Mouse (Mus musculus) intestine, embryonic 14.5 days (tissue): ENCODE data around the gene Rprml. TPM values are rescaled to one million over a fixed set of nuclear protein-coding genes. Genes with fewer than 3 reads are reported as not detected.
A peak's percentile ranks its signal among the peaks of the same experiment; 100 is the strongest.
"Not testable (repeated sequence)": the region's sequence is repeated elsewhere in the genome, so short reads cannot be mapped to it uniquely, and the experiment has no call there.

Experiments used
- ATAC-seq: fragments of 200-750 bp; cut with Nextera tagmentation; replicated peaks from 2 replicates; pipeline ENCODE4 v1.8.0; 2017; ENCODE audit warnings: low read depth, moderate number of reproducible peaks, moderate TSS enrichment, moderate library complexity; ENCODE audit not compliant: low FRiP score, low TSS enrichment
- DNase-seq: peaks from one replicate; pipeline ENCODE4 v3.0.0-alpha.2; 2018; ENCODE audit warnings: low spot score
- H3K27ac ChIP-seq: fragments of 300-500 bp; sonication (generic); 2 replicates; pipeline ENCODE4 v1.5.1; 2014; ENCODE audit warnings: low read depth, mild to moderate bottlenecking, control low read depth
- H3K27me3 ChIP-seq: fragments of 300-500 bp; sonication (generic); replicated peaks from 2 replicates; pipeline ENCODE4 v1.6.1; 2014; ENCODE audit warnings: low read length, control low read depth; ENCODE audit not compliant: control insufficient read depth, insufficient read depth
- H3K36me3 ChIP-seq: fragments of 300-500 bp; sonication (generic); 2 replicates; pipeline ENCODE4 v1.6.1; 2014; ENCODE audit warnings: low read length, control low read depth; ENCODE audit not compliant: control insufficient read depth, insufficient read depth
- H3K4me1 ChIP-seq: fragments of 300-500 bp; sonication (generic); replicated peaks from 2 replicates; pipeline ENCODE4 v1.6.1; 2014; ENCODE audit warnings: low read length, control low read depth, mixed read lengths; ENCODE audit not compliant: control insufficient read depth, insufficient read depth
- H3K4me2 ChIP-seq: fragments of 300-500 bp; sonication (generic); 2 replicates; pipeline ENCODE4 v1.6.1; 2014; ENCODE audit warnings: low read length
- H3K4me3 ChIP-seq: fragments of 300-500 bp; sonication (generic); 2 replicates; pipeline ENCODE4 v1.5.1; 2014; ENCODE audit warnings: low read depth, low read length, control low read depth, mixed read lengths
- H3K9ac ChIP-seq: fragments of 300-500 bp; sonication (generic); 2 replicates; pipeline ENCODE4 v1.6.1; 2014; ENCODE audit warnings: mild to moderate bottlenecking, low read length
- H3K9me3 ChIP-seq: fragments of 300-500 bp; sonication (generic); 2 replicates; pipeline ENCODE4 v1.6.1; 2016; ENCODE audit warnings: low read length, control low read depth; ENCODE audit not compliant: control insufficient read depth
- WGBS: fragments of 180-500 bp; shearing (Covaris S2); extraction: QIAGEN DNeasy Blood & Tissue Kit; methylation state at CpG from one replicate; pipeline ENCODE4 v1.1.7; 2014; 5-methylcytosine and 5-hydroxymethylcytosine counted together
- polyA plus RNA-seq: library from polyadenylated mRNA; unstranded; fragments of >200 nt; fragmentation: Nextera tagmentation; extraction: Ambion mirVana; gene quantifications from 2 replicates; pipeline ENCODE4 v1.2.1, GENCODE M21; 2014

Rprml gene
- polyA plus RNA-seq, 1 experiment from 2014 or later: not detected

GRCm38 (mm10) chr11:103675556-103675955 is 26.2 kb downstream of the Rprml start:
- DNase-seq: peak; percentile 78
- no peak for ATAC-seq
- H3K27me3 ChIP-seq: no peaks in the 10 kb centered on the region
- no peak overlapping the region for H3K4me3 ChIP-seq
- peaks cover 35% of the 10 kb centered on the region for H3K36me3 ChIP-seq
- no peak overlapping the region for H3K9ac ChIP-seq
- no peaks in the 10 kb centered on the region for H3K9me3 ChIP-seq
- WGBS: 38% methylated on average over 3 of the region's 3 CpGs
- H3K27ac ChIP-seq: no peak overlapping the region
- no peak overlapping the region for H3K4me2 ChIP-seq
- no peaks in the 10 kb centered on the region for H3K4me1 ChIP-seq

DNA sequence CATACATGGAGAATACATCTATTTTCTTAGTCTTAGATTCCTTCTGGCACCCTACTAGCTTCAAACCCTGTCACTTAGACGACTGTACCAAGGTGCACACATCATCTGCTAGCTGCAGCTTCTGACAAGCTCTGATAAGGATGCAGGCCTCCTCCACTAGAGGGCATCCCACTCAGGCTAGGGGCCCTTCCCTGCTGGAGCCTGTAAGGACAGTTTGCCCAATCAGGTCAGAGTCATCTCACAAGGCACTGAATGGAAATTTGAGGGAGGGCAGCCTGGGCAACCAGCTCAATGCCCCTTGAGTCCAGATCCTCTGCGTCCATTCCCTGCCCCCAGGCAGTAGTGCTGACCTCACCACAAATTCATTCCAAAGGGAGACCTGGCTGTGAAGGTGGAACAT is 27.7 kb downstream of the Rprml start:
- not testable (repeated sequence) for DNase-seq, H3K27me3 ChIP-seq, H3K9me3 ChIP-seq, H3K4me2 ChIP-seq, H3K9ac ChIP-seq, ATAC-seq, H3K4me3 ChIP-seq, H3K27ac ChIP-seq, H3K4me1 ChIP-seq
- 50% methylated on average over 2 of the region's 2 CpGs for WGBS
- peaks cover 50% of the 10 kb centered on the region for H3K36me3 ChIP-seq

- WGBS: 80% methylated on average over 11 of the region's 11 CpGs
- no peak overlapping the region for H3K27ac ChIP-seq
- no peaks in the 10 kb centered on the region for H3K4me1 ChIP-seq
- no peak overlapping the region for H3K4me2 ChIP-seq
- H3K36me3 ChIP-seq: peaks cover 94% of the 10 kb centered on the region
- no peak overlapping the region for H3K4me3 ChIP-seq
- H3K9ac ChIP-seq: no peak overlapping the region
- no peaks in the 10 kb centered on the region for H3K27me3 ChIP-seq
- ATAC-seq (peak; percentile 66; the same call in 1 of the 2 replicates), DNase-seq (peak; percentile 61)
- H3K9me3 ChIP-seq: no peaks in the 10 kb centered on the region
These were observed 34.4 kb downstream of the Rprml start for GRCm38 (mm10) chr11:103683667-103684334.

- ATAC-seq (no peak), DNase-seq (no peak)
- Histone ChIP-seq H3K36me3 (peaks cover 81% of the 10 kb centered on the region), H3K4me2 (no peak overlapping the region), H3K27ac (no peak overlapping the region), H3K4me3 (no peak overlapping the region), H3K4me1 (no peaks in the 10 kb centered on the region), H3K9ac (no peak overlapping the region), H3K9me3 (no peaks in the 10 kb centered on the region), H3K27me3 (no peaks in the 10 kb centered on the region)
- WGBS: 89% methylated on average over 7 of the region's 7 CpGs
These were observed 35.9 kb downstream of the Rprml start for GRCm38 (mm10) chr11:103685261-103685736.

GRCm38 (mm10) chr11:103686706-103687105 is 37.3 kb downstream of the Rprml start:
- H3K4me3 ChIP-seq: no peak overlapping the region
- H3K27me3 ChIP-seq: no peaks in the 10 kb centered on the region
- H3K9ac ChIP-seq: no peak overlapping the region
- no peak overlapping the region for H3K4me2 ChIP-seq
- no peak for ATAC-seq
- no peak overlapping the region for H3K27ac ChIP-seq
- peaks cover 67% of the 10 kb centered on the region for H3K36me3 ChIP-seq
- WGBS: 85% methylated on average over 6 of the region's 6 CpGs
- H3K9me3 ChIP-seq: no peaks in the 10 kb centered on the region
- no peaks in the 10 kb centered on the region for H3K4me1 ChIP-seq
- DNase-seq: no peak

GRCm38 (mm10) chr11:103688271-103688979 is 39.1 kb downstream of the Rprml start:
- Histone ChIP-seq H3K4me3 (no peak overlapping the region), H3K4me2 (no peak overlapping the region), H3K27ac (no peak overlapping the region), H3K9me3 (no peaks in the 10 kb centered on the region), H3K27me3 (no peaks in the 10 kb centered on the region), H3K4me1 (no peaks in the 10 kb centered on the region), H3K9ac (no peak overlapping the region), H3K36me3 (peaks cover 51% of the 10 kb centered on the region)
- no peak for ATAC-seq
- no peak for DNase-seq
- WGBS: 68% methylated on average over 6 of the region's 6 CpGs

DNA sequence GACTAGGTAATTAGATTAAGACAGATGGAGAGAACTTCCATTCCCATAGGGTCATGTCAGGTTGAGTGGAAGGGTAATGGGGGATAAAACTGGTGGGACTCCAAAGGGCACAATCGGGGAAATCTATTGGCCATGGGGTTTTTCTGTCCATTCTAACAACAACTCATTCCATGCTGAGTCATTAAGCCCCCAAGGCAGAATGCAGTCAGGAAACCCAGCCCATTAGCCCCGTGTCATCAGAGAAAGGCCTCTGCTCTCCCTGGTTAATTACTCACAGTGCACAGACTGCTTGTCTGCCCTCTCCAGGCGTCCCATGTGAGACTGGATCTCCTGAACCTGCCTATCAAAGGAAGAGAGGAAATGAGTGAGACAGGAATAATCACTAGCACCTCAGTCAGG is 39.6 kb downstream of the Rprml start:
- Histone ChIP-seq H3K9me3 (no peaks in the 10 kb centered on the region), H3K4me1 (no peaks in the 10 kb centered on the region), H3K27ac (no peak overlapping the region), H3K27me3 (no peaks in the 10 kb centered on the region), H3K4me2 (no peak overlapping the region), H3K36me3 (peaks cover 46% of the 10 kb centered on the region), H3K9ac (no peak overlapping the region), H3K4me3 (no peak overlapping the region)
- ATAC-seq (no peak), DNase-seq (no peak)
- 41% methylated on average over 3 of the region's 3 CpGs for WGBS

GRCm38 (mm10) chr11:103691036-103691435 is 41.7 kb downstream of the Rprml start:
- no peaks in the 10 kb centered on the region for H3K9me3 ChIP-seq
- H3K4me2 ChIP-seq: no peak overlapping the region
- no peaks in the 10 kb centered on the region for H3K27me3 ChIP-seq
- no peak for ATAC-seq
- 85% methylated on average over 1 of the region's 1 CpGs for WGBS
- H3K4me1 ChIP-seq: no peaks in the 10 kb centered on the region
- H3K9ac ChIP-seq: no peak overlapping the region
- H3K4me3 ChIP-seq: no peak overlapping the region
- H3K27ac ChIP-seq: no peak overlapping the region
- no peak for DNase-seq
- peaks cover 28% of the 10 kb centered on the region for H3K36me3 ChIP-seq
